Mouse (Mus musculus): ENCODE measurements around the gene Tmsb4x.

The Tmsb4x gene

GRCm38 (mm10) chrX:167208978-167209754, at the start of gene Tmsb4x:
Gene Tmsb4x, minus strand, starts transcription at chrX:167209315.
- DNase-seq: peak; percentile 81

DNA sequence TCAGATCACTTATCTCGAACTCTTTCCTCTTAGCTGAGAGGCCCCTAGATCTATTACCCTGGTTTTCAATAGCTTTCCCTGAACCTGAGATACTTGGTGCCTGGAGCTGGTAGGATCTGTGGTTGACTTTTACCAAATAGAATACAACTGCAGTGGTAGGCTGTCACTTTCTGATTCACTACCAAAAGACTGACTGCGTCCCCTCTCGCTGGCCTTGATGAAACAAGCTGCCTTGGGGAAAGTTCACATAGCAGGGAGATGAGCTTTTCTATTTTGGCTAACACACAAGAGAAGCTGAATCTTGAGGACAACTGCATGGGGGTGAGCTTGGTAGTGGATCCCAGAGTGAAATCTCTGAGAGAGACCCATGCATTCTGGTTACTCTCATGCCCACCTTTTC, 32.6 kb upstream of the Tmsb4x start:
- no peak for DNase-seq

DNA sequence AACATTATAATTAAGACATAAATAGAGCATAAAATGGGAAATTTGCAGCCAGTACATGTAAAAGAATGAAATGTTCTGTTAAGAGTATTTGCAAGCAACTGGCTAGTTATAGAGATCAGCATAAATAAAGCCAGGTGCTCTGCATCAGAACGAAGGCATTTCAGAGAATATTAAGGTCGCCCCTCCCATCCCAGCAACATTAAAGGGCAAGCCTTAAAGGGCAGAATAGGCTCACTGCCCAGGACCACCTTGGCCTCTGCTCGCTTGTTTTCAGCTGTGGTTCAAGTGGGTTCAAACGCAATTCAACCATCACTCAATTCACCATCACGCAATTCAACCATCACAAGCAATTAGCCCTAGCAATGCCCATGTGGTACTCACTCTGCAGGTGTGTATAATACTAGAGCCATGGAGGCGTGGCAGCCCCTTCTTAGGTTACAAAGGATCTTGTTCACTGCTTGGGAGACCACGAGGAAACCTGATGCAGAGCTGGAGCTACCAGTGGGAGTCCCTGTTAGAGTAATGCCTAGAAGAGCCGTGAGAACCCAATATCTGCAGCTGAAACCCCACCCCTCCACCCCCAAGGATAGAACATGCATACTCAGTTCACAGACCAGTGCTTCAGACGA, 30.3 kb upstream of the Tmsb4x start:
- no peak for DNase-seq

DNA sequence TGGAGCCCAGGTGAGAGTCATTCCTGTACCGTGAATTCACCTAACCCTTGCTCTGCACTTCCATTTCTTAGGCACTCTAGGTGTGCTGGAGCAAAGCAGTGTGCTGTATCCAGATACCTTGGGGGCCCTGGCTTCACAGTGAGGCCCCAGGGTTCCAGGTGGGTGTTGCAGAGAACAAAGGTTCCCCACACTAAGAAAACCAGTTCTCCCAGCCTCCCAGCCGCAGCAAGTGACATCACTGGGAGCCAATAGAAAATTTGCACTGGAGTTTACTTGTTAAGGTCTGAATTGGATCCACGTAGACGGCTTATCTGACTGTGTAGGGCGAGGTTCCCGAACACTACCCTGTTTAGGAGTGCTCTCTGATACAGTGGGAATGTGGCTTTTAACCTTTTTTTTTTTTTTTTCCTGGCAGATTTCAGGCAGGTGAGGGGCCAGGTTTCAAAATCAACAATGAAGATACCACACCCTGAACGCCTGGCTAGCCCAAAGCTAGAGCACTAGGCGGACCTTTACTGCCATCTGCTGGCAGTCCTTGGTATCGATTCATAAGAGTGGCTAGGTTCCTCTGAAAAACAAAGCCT, 24.1 kb upstream of the Tmsb4x start:
- DNase-seq: peak; percentile 46

DNA sequence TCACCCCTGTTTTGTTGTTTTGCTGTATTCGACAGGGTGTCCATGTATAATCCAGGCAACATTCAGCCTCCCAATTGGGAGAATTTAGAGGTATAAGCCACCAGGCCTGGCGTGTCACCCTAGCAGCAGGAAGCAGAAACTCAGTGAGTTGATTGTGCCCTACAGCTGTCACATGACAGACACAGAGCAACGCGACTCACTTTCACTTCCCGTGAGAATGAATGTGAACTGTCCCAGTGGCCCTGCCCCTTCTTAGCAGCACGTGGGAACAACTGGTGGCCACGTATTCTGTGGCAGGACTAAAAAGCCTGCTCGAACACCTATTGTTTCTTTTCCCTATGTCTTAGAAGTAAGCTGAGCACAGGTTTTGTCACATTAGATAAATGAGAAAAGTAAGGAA, 22.0 kb upstream of the Tmsb4x start:
- DNase-seq: peak; percentile 48

GRCm38 (mm10) chrX:167229819-167230218, 20.7 kb upstream of the Tmsb4x start:
- DNase-seq: no peak

DNA sequence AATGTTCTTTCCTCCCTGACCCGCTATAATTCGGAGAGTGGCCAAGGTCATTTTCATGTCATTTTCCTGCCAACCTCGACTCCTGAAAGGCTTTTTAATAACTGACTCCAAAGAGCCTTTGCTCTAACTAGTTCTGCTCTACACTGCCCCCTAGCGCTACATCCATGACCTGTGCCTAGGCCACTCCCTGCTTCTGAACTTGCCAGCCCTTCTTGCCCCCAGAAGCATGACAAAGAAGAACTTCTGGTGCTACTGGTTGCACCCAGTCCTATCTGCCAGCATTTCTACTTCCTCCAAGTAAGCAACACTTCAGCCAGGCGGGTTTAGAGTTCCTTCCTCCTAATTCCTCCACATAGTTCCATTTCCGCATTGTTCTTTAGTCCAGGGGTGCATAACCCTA, 20.1 kb upstream of the Tmsb4x start:
- peak; percentile 69 for DNase-seq

DNA sequence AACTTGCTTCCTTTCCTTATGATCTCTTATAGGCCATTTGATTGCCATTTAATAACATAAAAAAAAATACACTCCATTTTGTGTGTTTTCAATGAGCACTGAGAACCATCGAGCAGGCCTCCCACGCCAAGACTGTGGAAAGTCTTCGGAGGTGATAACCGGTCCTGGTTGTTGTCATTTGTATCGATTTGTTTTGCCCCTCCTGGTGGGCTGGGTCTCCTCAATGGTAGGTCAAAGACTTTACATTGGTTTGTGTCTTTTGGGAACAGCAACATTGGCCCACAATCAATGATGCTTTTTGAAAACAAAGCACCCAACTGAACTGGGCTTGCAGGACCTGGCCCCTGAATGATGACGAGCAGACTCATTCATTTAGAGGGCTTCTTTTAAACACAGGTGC, 18.6 kb upstream of the Tmsb4x start:
- no peak for DNase-seq

GRCm38 (mm10) chrX:167227138-167227537, 18.0 kb upstream of the Tmsb4x start:
- peak; percentile 57 for DNase-seq

- no peak for DNase-seq
These were observed 17.5 kb upstream of the Tmsb4x start for GRCm38 (mm10) chrX:167226570-167226969.

- no peak for DNase-seq
These were observed 3.6 kb upstream of the Tmsb4x start for GRCm38 (mm10) chrX:167212707-167213106.

GRCm38 (mm10) chrX:167211871-167212555, 2.9 kb upstream of the Tmsb4x start:
- DNase-seq: no peak

- DNase-seq: peak; percentile 58
These were observed 1.2 kb upstream of the Tmsb4x start for GRCm38 (mm10) chrX:167210319-167210728.

DNA sequence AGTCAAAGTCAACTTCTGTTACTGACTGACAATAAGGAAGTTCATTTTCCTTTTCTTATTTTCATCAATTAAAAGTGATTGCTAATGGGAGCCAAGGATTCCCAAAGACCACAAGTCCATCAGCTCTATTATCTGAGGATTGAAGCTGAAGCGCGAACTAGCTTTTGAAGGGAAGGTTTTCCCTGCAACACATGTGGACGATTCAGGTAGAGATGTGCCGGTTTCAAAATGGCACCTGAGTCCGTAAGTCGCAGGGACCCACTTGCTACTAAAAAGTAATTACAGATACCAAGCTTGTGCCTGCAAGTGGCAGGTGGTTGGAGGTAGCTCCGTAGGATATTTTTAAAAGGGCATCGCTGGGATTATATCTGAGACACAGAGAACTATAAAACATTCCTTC, 713 bp upstream of the Tmsb4x start:
- DNase-seq: no peak

GRCm38 (mm10) chrX:167208506-167208820, 652 bp downstream of the Tmsb4x start:
- DNase-seq: no peak

- DNase-seq: no peak
These were observed 1.2 kb downstream of the Tmsb4x start for GRCm38 (mm10) chrX:167207741-167208505.

DNA sequence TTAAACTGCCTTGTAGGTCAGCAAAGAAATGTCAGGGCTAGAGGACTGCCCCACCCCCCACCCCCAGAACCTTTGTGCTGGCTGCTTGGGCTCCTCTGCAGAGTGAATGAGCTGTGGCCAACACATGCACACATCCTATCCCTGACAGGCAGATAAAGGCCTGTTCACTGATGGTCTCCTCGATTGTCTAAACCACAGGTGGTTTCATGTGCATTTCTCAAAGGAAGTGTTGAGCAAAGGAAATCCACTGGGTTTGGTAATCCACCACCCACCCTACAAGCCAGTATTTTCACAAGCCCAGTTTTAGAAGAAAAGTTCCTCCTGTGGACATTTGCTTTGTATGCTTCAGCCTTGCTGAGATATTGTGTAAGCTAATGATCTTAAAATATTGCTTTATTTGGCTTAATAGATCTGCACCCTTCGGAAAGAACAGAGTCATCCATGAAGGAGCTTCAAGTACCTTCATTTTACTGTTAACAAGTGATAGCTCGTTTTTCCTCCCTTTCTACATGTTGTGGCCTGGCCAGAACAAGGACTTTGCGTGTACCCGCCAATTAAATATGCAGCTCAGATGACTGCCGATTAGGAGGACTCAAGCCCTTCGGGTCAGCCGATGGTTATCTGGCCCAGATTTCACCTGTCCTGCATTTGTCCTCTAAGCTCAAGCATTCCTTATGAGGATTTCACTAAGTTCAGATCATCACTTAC, 3.1 kb downstream of the Tmsb4x start:
- peak; percentile 52 for DNase-seq

DNA sequence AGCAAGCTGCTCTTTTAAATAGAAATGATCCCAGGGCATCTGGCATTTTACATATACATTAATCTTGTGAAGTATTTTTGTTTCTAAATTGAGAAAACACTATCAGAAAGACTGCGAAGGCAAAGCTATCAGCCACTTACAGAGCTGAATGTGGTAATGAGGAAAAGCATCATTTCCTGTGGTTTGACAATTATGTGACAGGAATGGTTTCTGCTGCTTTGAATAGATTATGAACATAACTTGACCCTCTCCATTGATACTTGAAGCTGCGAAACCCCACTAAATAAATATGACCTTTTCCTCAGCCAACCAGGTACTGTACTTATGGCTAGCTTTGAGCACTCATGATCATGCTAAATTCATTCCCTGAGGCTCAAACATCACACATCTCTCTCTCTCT, 7.8 kb downstream of the Tmsb4x start:
- DNase-seq: no peak

GRCm38 (mm10) chrX:167195228-167195649, 13.9 kb downstream of the Tmsb4x start:
- no peak for DNase-seq

- no peak for DNase-seq
These were observed 22.8 kb downstream of the Tmsb4x start for GRCm38 (mm10) chrX:167186306-167186705.

DNA sequence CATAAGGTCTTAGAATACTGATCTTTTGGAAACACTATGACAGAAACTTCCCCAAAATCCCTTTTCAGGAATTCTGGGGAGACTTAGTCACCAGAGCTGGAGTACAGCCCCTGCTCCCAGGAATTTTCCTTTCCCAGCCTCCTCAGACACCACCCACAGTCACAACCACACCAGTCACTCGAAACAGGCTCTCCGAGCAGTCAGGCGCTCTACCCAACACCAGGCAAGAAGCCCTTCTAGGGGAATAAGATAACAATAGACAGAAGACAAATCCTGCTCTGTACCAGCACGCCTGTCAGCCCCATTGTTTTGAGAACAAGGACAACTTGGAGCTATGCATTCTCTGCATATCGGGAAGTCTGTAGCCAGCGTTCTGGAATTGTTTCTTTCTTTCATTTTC, 25.6 kb downstream of the Tmsb4x start:
- DNase-seq: peak; percentile 14

- no peak for DNase-seq
These were observed 26.7 kb downstream of the Tmsb4x start for GRCm38 (mm10) chrX:167182411-167182810.

All from layer of hippocampus, adult 9-11 months (tissue).